Mouse (Mus musculus): ENCODE measurements around the gene Sirt2. TPM values are rescaled to one million over a fixed set of nuclear protein-coding genes. Genes with fewer than 3 reads are reported as not detected.

Sirt2 gene
- polyA plus RNA-seq, 1 experiment from 2014 or later = 22.7 TPM

DNA sequence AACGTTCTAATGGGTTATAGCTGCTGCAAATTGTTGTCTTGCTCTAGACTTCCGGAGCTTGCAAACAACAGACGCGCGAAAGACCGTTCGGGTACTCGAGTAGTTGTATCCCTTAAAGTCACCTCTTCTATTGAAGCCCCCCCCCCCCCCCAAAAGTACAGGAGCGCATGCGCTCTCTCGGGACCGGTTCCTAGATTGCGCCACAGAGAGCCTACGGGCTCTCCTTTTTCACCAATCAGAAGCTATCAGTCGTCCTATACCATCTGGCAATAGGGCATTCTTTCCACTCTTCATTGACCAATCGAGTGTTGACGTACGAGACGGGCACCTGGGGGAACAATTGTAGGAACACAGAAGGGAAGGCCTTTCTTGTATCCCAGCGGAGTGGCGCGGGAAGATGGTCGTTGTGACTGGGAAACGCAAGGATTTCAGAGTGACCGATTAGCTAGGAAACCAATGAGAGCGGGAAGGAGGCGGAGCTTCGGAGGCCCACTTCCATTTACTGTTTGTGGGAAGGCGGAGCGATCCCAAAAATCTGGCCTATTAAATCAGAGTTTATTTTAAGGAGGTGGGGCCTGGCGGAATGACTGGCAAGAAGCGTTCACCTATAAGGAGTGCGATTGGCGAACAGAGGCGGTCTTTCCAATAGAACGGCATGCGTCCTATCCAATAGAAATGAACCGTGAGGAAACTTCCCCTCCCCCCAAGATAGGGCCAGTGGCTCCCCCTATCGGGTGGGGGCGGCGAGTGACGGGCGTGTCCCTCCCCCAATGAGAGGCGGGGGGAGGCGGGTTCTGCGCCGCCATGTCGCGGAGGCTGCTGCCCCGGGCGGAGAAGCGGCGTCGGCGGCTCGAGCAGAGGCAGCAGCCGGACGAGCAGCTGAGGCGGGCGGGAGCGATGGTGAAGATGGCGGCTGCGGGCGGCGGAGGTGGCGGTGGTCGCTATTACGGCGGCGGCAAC lies 43.9 kb downstream of the Sirt2 start:
- 2% methylated on average over 65 of the region's 70 CpGs for WGBS (ENCODE audit: insufficient replicate concordance)
- peak overlapping the region; percentile 98 for H3K9ac ChIP-seq (replicated peaks)
- no peaks in the 10 kb centered on the region for H3K9me3 ChIP-seq (ENCODE audit: low read length)
- H3K4me1 ChIP-seq (ENCODE audit: insufficient read depth) = peaks cover 33% of the 10 kb centered on the region
- peak overlapping the region; percentile 100 for H3K27ac ChIP-seq (ENCODE audit: low read depth)
- H3K4me3 ChIP-seq (ENCODE audit: low read depth, low read length) = peak overlapping the region; percentile 93
- DNase-seq = peak; percentile 97
- H3K36me3 ChIP-seq (replicated peaks; ENCODE audit: insufficient read depth, low read length) = peaks cover 27% of the 10 kb centered on the region
- TF ChIP-seq EP300 (IDR thresholded peaks at IDR 0.05; ENCODE audit: low read depth) (peak; percentile 52), CTCF (IDR thresholded peaks at IDR 0.05; ENCODE audit: low read depth) (peak; percentile 70)
- H3K27me3 ChIP-seq (ENCODE audit: insufficient read depth, low read length) = no peaks in the 10 kb centered on the region
- peak overlapping the region; percentile 92 for H3K4me2 ChIP-seq (ENCODE audit: low read depth, low read length)
- ATAC-seq = peak; percentile 88

DNA sequence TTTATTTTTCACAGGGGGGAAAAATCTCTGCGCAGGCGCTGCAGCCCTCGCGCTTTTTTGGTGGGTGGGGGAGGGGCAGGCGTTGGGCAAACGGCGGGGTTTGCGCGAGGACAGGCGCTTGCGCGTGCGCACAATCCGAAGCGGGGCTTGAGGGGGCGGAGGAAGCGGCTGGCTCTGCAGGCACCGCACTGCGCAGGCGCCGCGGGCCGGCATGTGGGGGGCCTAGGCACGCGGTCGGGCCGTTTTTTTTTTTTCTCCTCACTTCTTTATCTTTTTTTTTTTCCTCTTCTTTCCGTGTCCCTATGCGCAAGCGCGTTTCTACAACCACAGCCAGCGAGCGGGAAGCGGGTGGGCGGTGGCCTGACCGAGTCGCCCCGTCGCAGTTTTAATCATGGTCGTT lies 44.7 kb downstream of the Sirt2 start:
- Histone ChIP-seq H3K27me3 (ENCODE audit: insufficient read depth, low read length) (no peaks in the 10 kb centered on the region), H3K4me2 (ENCODE audit: low read depth, low read length) (peak overlapping the region; percentile 72), H3K36me3 (replicated peaks; ENCODE audit: insufficient read depth, low read length) (peaks cover 35% of the 10 kb centered on the region), H3K9ac (replicated peaks) (peak overlapping the region; percentile 93), H3K27ac (ENCODE audit: low read depth) (peak overlapping the region; percentile 99), H3K4me3 (ENCODE audit: low read depth, low read length) (peak overlapping the region; percentile 93), H3K9me3 (ENCODE audit: low read length) (no peaks in the 10 kb centered on the region), H3K4me1 (ENCODE audit: insufficient read depth) (peaks cover 35% of the 10 kb centered on the region)
- WGBS (ENCODE audit: insufficient replicate concordance) = under 1% methylated on average over 40 of the region's 40 CpGs
- TF ChIP-seq CTCF (IDR thresholded peaks at IDR 0.05; ENCODE audit: low read depth) (no peak), EP300 (IDR thresholded peaks at IDR 0.05; ENCODE audit: low read depth) (peak; percentile 42; the same call in 1 of the 2 replicates)
- peak; percentile 30 for ATAC-seq
- DNase-seq = peak; percentile 94

DNA sequence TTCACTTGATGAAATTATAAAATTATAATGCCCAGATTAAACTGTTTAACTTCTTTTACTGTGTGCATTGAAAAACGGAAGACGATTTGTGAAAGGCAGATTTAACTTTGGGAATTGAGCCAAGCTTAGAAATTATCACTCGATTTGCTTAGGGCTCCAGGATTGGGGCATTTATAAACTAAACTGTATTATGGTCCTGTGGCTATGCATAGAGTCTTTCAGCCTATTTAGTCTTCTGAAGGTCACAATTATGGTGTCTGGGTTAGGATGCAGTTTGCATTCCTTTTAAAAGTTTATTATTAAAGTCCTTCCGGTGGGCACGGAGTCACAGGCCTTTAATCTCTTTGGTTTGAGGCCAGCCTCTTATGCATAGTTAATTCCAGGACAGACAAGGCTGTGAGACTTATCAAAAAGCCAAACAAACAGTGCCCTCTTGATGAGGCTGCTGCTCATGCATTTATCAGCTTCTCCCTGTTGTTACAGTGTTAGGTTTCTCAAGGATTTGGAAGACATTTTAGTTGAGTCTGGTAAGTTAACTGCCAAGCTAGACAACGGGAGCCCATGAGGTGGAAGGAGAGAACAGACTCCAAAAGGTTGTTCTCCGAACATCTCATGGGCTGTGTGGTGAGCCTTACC lies 45.2 kb downstream of the Sirt2 start:
- peak overlapping the region; percentile 93 for H3K9ac ChIP-seq (replicated peaks)
- peak overlapping the region; percentile 72 for H3K4me2 ChIP-seq (ENCODE audit: low read depth, low read length)
- WGBS (ENCODE audit: insufficient replicate concordance) = 6% methylated on average over 7 of the region's 7 CpGs
- H3K4me1 ChIP-seq (ENCODE audit: insufficient read depth) = peaks cover 36% of the 10 kb centered on the region
- peak overlapping the region; percentile 99 for H3K27ac ChIP-seq (ENCODE audit: low read depth)
- H3K36me3 ChIP-seq (replicated peaks; ENCODE audit: insufficient read depth, low read length) = peaks cover 40% of the 10 kb centered on the region
- peak overlapping the region; percentile 93 for H3K4me3 ChIP-seq (ENCODE audit: low read depth, low read length)
- ATAC-seq = no peak
- TF ChIP-seq EP300 (IDR thresholded peaks at IDR 0.05; ENCODE audit: low read depth) = no peak; the same call in 1 of the 2 replicates
- peak; percentile 17; the same call in 1 of the 2 replicates for TF ChIP-seq CTCF (IDR thresholded peaks at IDR 0.05; ENCODE audit: low read depth)
- H3K9me3 ChIP-seq (ENCODE audit: low read length) = no peaks in the 10 kb centered on the region
- no peak for DNase-seq
- no peaks in the 10 kb centered on the region for H3K27me3 ChIP-seq (ENCODE audit: insufficient read depth, low read length)

- Histone ChIP-seq H3K9ac (replicated peaks) (peak overlapping the region; percentile 93), H3K9me3 (ENCODE audit: low read length) (no peaks in the 10 kb centered on the region), H3K36me3 (replicated peaks; ENCODE audit: insufficient read depth, low read length) (peaks cover 47% of the 10 kb centered on the region), H3K27ac (ENCODE audit: low read depth) (0 out of 2 replicates have a peak overlapping the region, but pooled peaks have one; percentile 99), H3K4me1 (ENCODE audit: insufficient read depth) (peaks cover 37% of the 10 kb centered on the region), H3K4me2 (ENCODE audit: low read depth, low read length) (peak overlapping the region; percentile 72), H3K27me3 (ENCODE audit: insufficient read depth, low read length) (no peaks in the 10 kb centered on the region), H3K4me3 (ENCODE audit: low read depth, low read length) (peak overlapping the region; percentile 93)
- DNase-seq = no peak
- no peak for ATAC-seq
- TF ChIP-seq EP300 (IDR thresholded peaks at IDR 0.05; ENCODE audit: low read depth) (no peak), CTCF (IDR thresholded peaks at IDR 0.05; ENCODE audit: low read depth) (no peak)
- 53% methylated on average over 4 of the region's 4 CpGs for WGBS (ENCODE audit: insufficient replicate concordance)
These were observed 45.9 kb downstream of the Sirt2 start for GRCm38 (mm10) chr7:28812436-28812835.

- Histone ChIP-seq H3K9ac (replicated peaks) (peak overlapping the region; percentile 93; the same call in 1 of the 2 replicates), H3K9me3 (ENCODE audit: low read length) (no peaks in the 10 kb centered on the region), H3K4me2 (ENCODE audit: low read depth, low read length) (peak overlapping the region; percentile 72), H3K4me1 (ENCODE audit: insufficient read depth) (peaks cover 35% of the 10 kb centered on the region), H3K27ac (ENCODE audit: low read depth) (0 out of 2 replicates have a peak overlapping the region, but pooled peaks have one; percentile 99), H3K36me3 (replicated peaks; ENCODE audit: insufficient read depth, low read length) (peaks cover 52% of the 10 kb centered on the region), H3K4me3 (ENCODE audit: low read depth, low read length) (peak overlapping the region; percentile 93; the same call in 1 of the 2 replicates), H3K27me3 (ENCODE audit: insufficient read depth, low read length) (no peaks in the 10 kb centered on the region)
- no peak for ATAC-seq
- WGBS (ENCODE audit: insufficient replicate concordance) = 71% methylated on average over 5 of the region's 5 CpGs
- no peak for DNase-seq
- TF ChIP-seq CTCF (IDR thresholded peaks at IDR 0.05; ENCODE audit: low read depth) (peak; percentile 44), EP300 (IDR thresholded peaks at IDR 0.05; ENCODE audit: low read depth) (no peak)
These were observed 46.4 kb downstream of the Sirt2 start for GRCm38 (mm10) chr7:28812949-28813348.
